Mouse (Mus musculus) left cerebral cortex, postnatal 14 days (tissue): ENCODE data around the gene Surf1. TPM values are rescaled to one million over a fixed set of nuclear protein-coding genes. Genes with fewer than 3 reads are reported as not detected.
"Not testable (repeated sequence)": the region's sequence is repeated elsewhere in the genome, so short reads cannot be mapped to it uniquely, and the experiment has no call there.

Source experiments
- DNase-seq, 2 experiments: peaks; one replicate each; pipeline ENCODE4 v3.0.0; 2021 to 2022; ENCODE audit warnings: low spot score in 2 of 2, mixed read lengths in 1 of 2
- intact Hi-C: fragments of 180-260 bp; cut with DNase I; formaldehyde crosslinking; loops from one replicate; pipeline ENCODE4 v1.15.1; 2025
- total RNA-seq, 2 experiments: library from RNA; stranded (reverse); gene quantifications; 2 replicates each; pipeline ENCODE4 v1.2.3; 2021

The Surf1 gene
- total RNA-seq, 2 experiments from 2014 or later: 82.5 to 87.3 TPM

GRCm38 (mm10) chr2:26906431-26906830 is 9.9 kb downstream of the Surf1 start:
- no peak for DNase-seq
- intact Hi-C loops: loop anchor here (10.0 kb wide), 1 partner anchor 262 kb away; no protein-coding TSS in a partner anchor

- intact Hi-C loops: loop anchor here (10.0 kb wide), 1 partner anchor 261 kb away; no protein-coding TSS in a partner anchor
- DNase-seq: no peak
These were observed 10.4 kb downstream of the Surf1 start for GRCm38 (mm10) chr2:26905936-26906335.

DNA sequence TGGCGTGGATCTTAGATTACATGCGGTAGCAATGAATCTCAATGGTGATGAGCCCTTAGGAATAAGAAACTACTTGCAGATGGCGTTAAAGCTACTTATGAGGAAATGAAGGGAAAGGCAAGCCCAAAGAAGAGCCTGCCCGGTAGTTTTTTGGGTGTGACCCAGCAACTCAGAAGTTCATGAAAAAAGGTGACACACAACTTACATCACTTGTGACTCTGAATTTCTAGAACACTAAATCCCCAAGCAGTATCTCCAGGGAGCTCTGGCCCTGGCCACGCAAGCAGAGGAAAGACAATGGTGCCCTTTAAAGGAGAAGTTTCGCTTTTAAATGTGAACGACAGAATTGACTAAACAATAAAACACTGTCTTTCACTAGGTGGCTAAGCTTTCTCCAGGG is 13.0 kb downstream of the Surf1 start:
- intact Hi-C loops: loop anchor here (10.0 kb wide), 1 partner anchor 259 kb away; no protein-coding TSS in a partner anchor
- DNase-seq: no peak

- intact Hi-C loops: loop anchor here (10.0 kb wide), 1 partner anchor 258 kb away; no protein-coding TSS in a partner anchor
- DNase-seq: peak; percentile 97 to 98
These were observed 13.7 kb downstream of the Surf1 start, which contains the start of gene Surf6 for GRCm38 (mm10) chr2:26902467-26903220. Gene Surf6, minus strand, starts transcription at chr2:26902879.

GRCm38 (mm10) chr2:26901834-26902400 is 14.4 kb downstream of the Surf1 start:
- no peak for DNase-seq
- intact Hi-C loops: loop anchor here (10.0 kb wide), 1 partner anchor 257 kb away; no protein-coding TSS in a partner anchor

DNA sequence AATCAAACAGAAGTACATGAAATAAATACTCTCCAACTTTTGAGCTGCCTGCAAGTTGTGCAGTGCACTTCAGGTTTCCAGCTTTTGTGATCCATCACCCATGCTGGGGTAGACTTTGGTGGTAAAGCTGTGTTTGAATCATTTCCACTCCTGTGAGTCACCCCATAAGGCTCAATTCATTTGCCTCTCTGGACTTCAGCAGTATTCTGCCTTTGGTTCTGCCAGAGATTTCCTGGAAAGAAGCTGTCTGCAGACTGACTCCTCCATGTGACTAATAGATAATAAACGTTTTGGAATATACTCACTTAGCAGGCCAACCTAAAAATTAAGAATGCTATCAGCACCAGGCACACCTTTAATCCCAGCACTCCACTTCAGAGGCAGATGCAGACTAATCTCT is 15.6 kb downstream of the Surf1 start:
- intact Hi-C loops: loop anchor here (10.0 kb wide), 1 partner anchor 256 kb away; no protein-coding TSS in a partner anchor
- no peak for DNase-seq

GRCm38 (mm10) chr2:26895898-26896297 is 20.4 kb downstream of the Surf1 start:
- intact Hi-C loops: no loop called here
- DNase-seq: no peak

DNA sequence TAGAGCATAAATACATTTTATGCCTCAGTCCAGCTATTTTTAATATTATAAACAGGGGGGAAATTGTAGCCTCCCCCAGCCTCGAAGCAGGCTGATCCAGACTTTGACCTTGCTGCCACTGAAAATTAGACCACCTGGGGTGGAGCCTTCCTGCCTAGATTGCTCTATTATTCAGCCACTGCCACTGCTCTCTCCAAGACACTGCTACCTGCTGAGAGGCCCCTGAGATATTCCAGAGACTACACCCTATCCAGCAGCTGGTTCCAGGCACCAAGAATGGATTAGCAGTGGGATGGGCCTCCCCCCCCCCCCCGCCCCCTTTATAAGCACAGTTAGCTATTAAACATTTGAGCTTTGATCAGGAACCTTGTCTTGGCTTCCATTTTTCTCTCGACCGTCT is 30.2 kb downstream of the Surf1 start:
- intact Hi-C loops, DNase-seq: not testable (repeated sequence)

DNA sequence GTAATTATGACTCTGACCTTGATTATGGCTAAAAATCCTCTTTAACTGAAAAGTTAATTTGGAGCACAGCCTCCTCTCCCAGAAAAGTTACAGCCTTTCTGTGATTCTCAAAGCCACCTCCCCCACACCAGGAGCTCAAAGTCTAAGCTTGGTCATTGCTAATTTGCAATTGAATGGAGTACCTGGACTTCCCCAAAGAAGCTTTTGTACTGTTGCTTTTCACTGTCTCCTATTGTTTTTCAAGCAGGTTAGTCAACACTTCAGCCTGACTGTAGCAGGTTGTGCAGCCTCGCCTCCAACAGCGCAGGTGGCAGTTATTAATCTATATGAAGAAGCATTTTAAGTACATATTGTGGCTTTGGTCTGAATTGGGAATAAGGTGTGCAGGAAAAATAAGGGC is 30.8 kb downstream of the Surf1 start:
- DNase-seq, intact Hi-C loops: not testable (repeated sequence)

DNA sequence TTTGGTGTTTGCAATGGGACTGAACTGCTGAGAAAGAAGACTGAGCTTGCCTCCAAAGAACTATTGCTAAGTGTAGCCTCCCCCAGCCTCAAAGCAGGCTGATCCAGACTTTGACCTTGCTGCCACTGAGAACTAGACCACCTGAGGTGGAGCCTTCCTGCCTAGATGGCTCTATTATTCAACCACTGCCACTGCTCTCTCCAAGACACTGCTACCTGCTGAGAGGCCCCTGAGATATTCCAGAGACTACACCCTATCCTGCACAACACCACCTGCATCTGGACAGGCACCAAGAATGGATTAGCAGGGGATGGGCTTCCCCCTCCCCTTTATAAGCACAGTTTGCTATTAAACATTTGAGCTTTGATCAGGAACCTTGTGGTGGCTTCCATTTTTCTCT is 37.8 kb downstream of the Surf1 start:
- no peak for DNase-seq
- intact Hi-C loops: no loop called here

- intact Hi-C loops: no loop called here
- no peak for DNase-seq
These were observed 45.7 kb downstream of the Surf1 start for GRCm38 (mm10) chr2:26870666-26871065.

GRCm38 (mm10) chr2:26864879-26865278 is 51.5 kb downstream of the Surf1 start, which contains the start of gene Abo:
Gene Abo, minus strand, starts transcription at chr2:26864979.
- intact Hi-C loops: no loop called here
- DNase-seq: no peak

Other genes starting within 250 kb of the Surf1 start
- not detected for gene Lcn4, start 245.2 kb downstream of the Surf1 start, total RNA-seq
- gene Abo, start 51.6 kb downstream of the Surf1 start, total RNA-seq: not detected
- gene Surf6, start 13.7 kb downstream of the Surf1 start, total RNA-seq: 10 to 100 TPM; 26.4 to 27.5 TPM
- 10 to 100 TPM; 45.2 to 46.5 TPM for gene Med22, start 5.9 kb downstream of the Surf1 start, total RNA-seq
- 100 to 1,000 TPM; 255 to 280 TPM for gene Rpl7a, start 5.8 kb downstream of the Surf1 start, total RNA-seq
- 10 to 100 TPM; 30.8 to 38.9 TPM for gene Surf2, start 163 bp downstream of the Surf1 start, total RNA-seq
- 10 to 100 TPM; 59.8 to 60.8 TPM for gene Surf4, start 17.4 kb upstream of the Surf1 start, total RNA-seq
- gene Stkld1, start 17.5 kb upstream of the Surf1 start, total RNA-seq: under 1 TPM; 0.15 TPM
- 10 to 100 TPM; 49.8 to 58.4 TPM for gene Rexo4, start 47.9 kb upstream of the Surf1 start, total RNA-seq
- 1 to 10 TPM; 2.0 to 2.7 TPM for gene Adamts13, start 56.9 kb upstream of the Surf1 start, total RNA-seq
- 10 to 100 TPM; 50.4 to 51.0 TPM for gene Cacfd1, start 93.4 kb upstream of the Surf1 start, total RNA-seq
- gene Slc2a6, start 111.5 kb upstream of the Surf1 start, total RNA-seq: 10 to 100 TPM; 44.8 to 49.1 TPM
- gene Mymk, start 155.6 kb upstream of the Surf1 start, total RNA-seq: 1 to 10 TPM in 1 of 2 experiments, under 1 TPM in 1; 0.92 to 1.1 TPM
- 10 to 100 TPM; 27.4 to 29.3 TPM for gene Adamtsl2, start 162.8 kb upstream of the Surf1 start, total RNA-seq
- 100 to 1,000 TPM; 142 to 143 TPM for gene Fam163b, start 226.0 kb upstream of the Surf1 start, total RNA-seq
- gene Dbh, start 248.7 kb upstream of the Surf1 start, total RNA-seq: 1 to 10 TPM; 1.3 to 1.8 TPM